Comparison of ENCODE assay signal across 9 mouse cellular contexts in genomic region chr19:10188281-10188811, GRCm38 (mm10). TPM values are rescaled to one million over a fixed set of nuclear protein-coding genes. Genes with fewer than 3 reads are reported as not detected.
A peak's percentile ranks its signal among the peaks of the same experiment; 100 is the strongest.
DNase-seq lines count a peak whose midpoint lies in the region; ATAC-seq and TF ChIP-seq lines count a peak whose summit lies in the region.
"Had no signal": no experiment of that assay in that cellular context is flagged by ENCODE, and none has a peak within 500 bp of the region (broad histone marks: within the 10 kb centered on the region; RNA-seq: fewer than 3 reads in every experiment).

No protein-coding gene starts in this region.

- H3K4me3 ChIP-seq in hindbrain, embryonic 13.5 days, result no peak overlapping the region
- no peak overlapping the region for H3K4me3 ChIP-seq in hindbrain, embryonic 11.5 days (ENCODE audit: low read depth, low read length)
- no peak overlapping the region for H3K4me3 ChIP-seq in cerebellum, adult 2 months (replicated peaks; ENCODE audit: insufficient read depth, low read depth, low read length)

- peaks cover 83% of the 10 kb centered on the region for H3K36me3 ChIP-seq in hindbrain, embryonic 13.5 days
- peaks cover 36% of the 10 kb centered on the region for H3K36me3 ChIP-seq in hindbrain, embryonic 11.5 days (ENCODE audit: control insufficient read depth, insufficient read depth, low read length)

- no peak for TF ChIP-seq CTCF in cerebellum, adult 2 months (IDR thresholded peaks at IDR 0.05; ENCODE audit: borderline replicate concordance, insufficient read depth, low read depth, low read length)

- intact Hi-C loops in gastrocnemius, postnatal 14 days (cut with DNase I; ENCODE audit: low total_unique reads), result no loop called here

- no peak for DNase-seq in hindbrain, embryonic 11.5 days (ENCODE audit: low spot score)
- peak; percentile 75 to 88 for DNase-seq in cerebellum, adult 2 months
- DNase-seq in gastrocnemius, postnatal 14 days, result peak; percentile 58
- DNase-seq in layer of hippocampus, postnatal 36 days, result peak; percentile 75 to 76
- peak; percentile 63 to 73 for DNase-seq in right cerebral cortex, postnatal 36 days (ENCODE audit: low spot score in 2 of 2)
- DNase-seq in embryo, embryonic 9.5 days (ENCODE audit: extremely low spot score), result no peak
- DNase-seq in urinary bladder, adult 18-20 months (ENCODE audit: low spot score in 2 of 2), result no peak

- H3K4me2 ChIP-seq in hindbrain, embryonic 13.5 days, result no peak overlapping the region
- no peak overlapping the region for H3K4me2 ChIP-seq in hindbrain, embryonic 11.5 days (replicated peaks; ENCODE audit: low read depth, low read length)

- TF ChIP-seq POLR2A in cerebellum, adult 2 months (IDR thresholded peaks at IDR 0.05; ENCODE audit: borderline replicate concordance, insufficient read depth, low read length), result no peak

- H3K27me3 ChIP-seq in hindbrain, embryonic 13.5 days, result no peaks in the 10 kb centered on the region
- H3K27me3 ChIP-seq in hindbrain, embryonic 11.5 days (ENCODE audit: control insufficient read depth, insufficient read depth, low read length), result no peaks in the 10 kb centered on the region
- H3K27me3 ChIP-seq in cerebellum, adult 2 months (ENCODE audit: control insufficient read depth, insufficient read depth, low read length), result no peaks in the 10 kb centered on the region
- H3K27me3 ChIP-seq: CH12.LX had no signal

- H3K9ac ChIP-seq in hindbrain, embryonic 13.5 days, result no peak overlapping the region
- no peak overlapping the region for H3K9ac ChIP-seq in hindbrain, embryonic 11.5 days (ENCODE audit: low read depth, low read length)

- peaks cover 58% of the 10 kb centered on the region for H3K4me1 ChIP-seq in hindbrain, embryonic 13.5 days (replicated peaks)
- H3K4me1 ChIP-seq in hindbrain, embryonic 11.5 days (replicated peaks; ENCODE audit: control insufficient read depth, insufficient read depth, low read length), result 0 out of 2 replicates have a peak, but pooled peaks cover 7% of the 10 kb centered on the region
- peaks cover 15% of the 10 kb centered on the region for H3K4me1 ChIP-seq in cerebellum, adult 2 months (ENCODE audit: control insufficient read depth, insufficient read depth, low read length)

- H3K27ac ChIP-seq in hindbrain, embryonic 13.5 days, result peak overlapping the region; percentile 20; the same call in 1 of the 2 replicates
- H3K27ac ChIP-seq in hindbrain, embryonic 11.5 days (ENCODE audit: low read depth, low read length), result no peak overlapping the region
- 0 out of 2 replicates have a peak overlapping the region, but pooled peaks have one; percentile 8 for H3K27ac ChIP-seq in cerebellum, adult 2 months (ENCODE audit: insufficient read depth, low read length)

- no peaks in the 10 kb centered on the region for H3K9me3 ChIP-seq in hindbrain, embryonic 13.5 days
- no peaks in the 10 kb centered on the region for H3K9me3 ChIP-seq in hindbrain, embryonic 11.5 days (ENCODE audit: control insufficient read depth, low read length)

- ATAC-seq in hindbrain, embryonic 13.5 days (ENCODE audit: low FRiP score), result peak; percentile 29; the same call in 1 of the 2 replicates
- ATAC-seq in hindbrain, embryonic 11.5 days (ENCODE audit: low FRiP score), result no peak

- WGBS in hindbrain, embryonic 13.5 days, result 53% methylated on average over 10 of the region's 10 CpGs
- WGBS in hindbrain, embryonic 11.5 days, result 82% methylated on average over 10 of the region's 10 CpGs
- WGBS in cerebellum, adult 2 months, result 4% methylated on average over 10 of the region's 10 CpGs

RNA-seq across cellular contexts. Expression of gene Fads1, which starts 5.7 kb away (rescaled TPM):
- polyA plus RNA-seq in hindbrain, embryonic 13.5 days (2015; fragmentation: Nextera tagmentation; extraction: Ambion mirVana), result 157 and 159 TPM in 2 replicates
- 139 and 153 TPM in 2 replicates for polyA plus RNA-seq in hindbrain, embryonic 11.5 days (2014; fragmentation: Nextera tagmentation; extraction: Ambion mirVana)
- 141 and 161 TPM in 2 replicates for polyA plus RNA-seq in cerebellum, adult 2 months (2012; rRNA removed)
- total RNA-seq in gastrocnemius, postnatal 14 days (2021), result 10 to 100 TPM; 10.5 to 16.5 TPM
- total RNA-seq in layer of hippocampus, postnatal 36 days (2021), result 100 to 1,000 TPM; 180 to 187 TPM

RNA-seq across cellular contexts. Expression of gene Tmem258, which starts 15.5 kb away (rescaled TPM):
- polyA plus RNA-seq in hindbrain, embryonic 13.5 days (2015; fragmentation: Nextera tagmentation; extraction: Ambion mirVana), result 386 and 403 TPM in 2 replicates
- polyA plus RNA-seq in hindbrain, embryonic 11.5 days (2014; fragmentation: Nextera tagmentation; extraction: Ambion mirVana), result 349 and 363 TPM in 2 replicates
- 59.2 and 65.5 TPM in 2 replicates for polyA plus RNA-seq in cerebellum, adult 2 months (2012; rRNA removed)
- total RNA-seq in gastrocnemius, postnatal 14 days (2021), result 10 to 100 TPM; 92.6 to 96.5 TPM
- 10 to 100 TPM; 78.7 to 80.1 TPM for total RNA-seq in layer of hippocampus, postnatal 36 days (2021)

RNA-seq across cellular contexts. Expression of gene Fen1, which starts 15.6 kb away (rescaled TPM):
- 34.4 and 34.9 TPM in 2 replicates for polyA plus RNA-seq in hindbrain, embryonic 13.5 days (2015; fragmentation: Nextera tagmentation; extraction: Ambion mirVana)
- 80.1 and 96.5 TPM in 2 replicates for polyA plus RNA-seq in hindbrain, embryonic 11.5 days (2014; fragmentation: Nextera tagmentation; extraction: Ambion mirVana)
- 19.9 and 20.2 TPM in 2 replicates for polyA plus RNA-seq in cerebellum, adult 2 months (2012; rRNA removed)
- total RNA-seq in gastrocnemius, postnatal 14 days (2021), result 1 to 10 TPM; 4.2 to 6.2 TPM
- 10 to 100 TPM in 1 of 2 experiments, 1 to 10 TPM in 1; 8.8 to 10.1 TPM for total RNA-seq in layer of hippocampus, postnatal 36 days (2021)

RNA-seq across cellular contexts. Expression of gene Myrf, which starts 52.2 kb away (rescaled TPM):
- polyA plus RNA-seq in hindbrain, embryonic 13.5 days (2015; fragmentation: Nextera tagmentation; extraction: Ambion mirVana), result 0.44 and 0.50 TPM in 2 replicates
- polyA plus RNA-seq in hindbrain, embryonic 11.5 days (2014; fragmentation: Nextera tagmentation; extraction: Ambion mirVana), result 1.3 and 1.6 TPM in 2 replicates
- polyA plus RNA-seq in cerebellum, adult 2 months (2012; rRNA removed), result 35.0 and 43.1 TPM in 2 replicates
- under 1 TPM in 1 of 2 experiments, not detected in 1; 0.08 TPM for total RNA-seq in gastrocnemius, postnatal 14 days (2021)
- total RNA-seq in layer of hippocampus, postnatal 36 days (2021), result 10 to 100 TPM; 27.5 to 30.5 TPM

Comparison
In these comparisons a context has a peak if more than half of its experiments do, and no peak if none do; other contexts are left out.
1. DNase-seq: peak in cerebellum, adult 2 months (2 of 2), gastrocnemius, postnatal 14 days (single experiment), layer of hippocampus, postnatal 36 days (2 of 2) and right cerebral cortex, postnatal 36 days (2 of 2); none in hindbrain, embryonic 11.5 days (single experiment), embryo, embryonic 9.5 days (single experiment) and urinary bladder, adult 18-20 months (0 of 2).